Comparison of ENCODE assay signal across 8 mouse cellular contexts in the genomic region with DNA sequence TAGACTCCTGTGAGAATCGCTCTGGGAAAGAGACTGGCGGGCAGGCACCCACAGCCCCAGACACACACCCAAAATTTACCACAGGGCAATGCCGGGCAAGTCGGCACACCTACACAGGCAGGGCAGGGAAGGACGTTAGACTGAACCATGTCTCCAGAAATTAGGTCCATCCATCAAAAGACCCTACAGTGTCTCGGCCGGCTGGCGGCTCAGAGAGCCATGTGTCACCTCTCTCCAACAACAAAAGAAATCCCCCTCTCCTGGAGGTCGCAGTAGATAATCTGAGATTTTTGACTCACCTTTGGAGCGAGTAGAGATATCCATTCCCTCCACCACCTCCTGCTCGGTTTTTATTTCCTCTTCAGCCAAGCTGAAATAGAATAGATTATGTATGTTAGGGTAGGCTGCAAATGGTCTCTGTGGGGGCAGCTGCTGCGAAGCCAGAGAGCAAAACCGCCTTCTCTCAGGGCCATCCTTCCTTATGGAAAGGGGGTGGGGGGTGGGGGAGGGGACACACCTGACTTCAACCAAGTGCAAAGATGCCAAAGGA. TPM values are rescaled to one million over a fixed set of nuclear protein-coding genes. Genes with fewer than 3 reads are reported as not detected.
A peak's percentile ranks its signal among the peaks of the same experiment; 100 is the strongest.
DNase-seq lines count a peak whose midpoint lies in the region; ATAC-seq and TF ChIP-seq lines count a peak whose summit lies in the region.

No protein-coding gene starts in this region.

- H3K4me3 ChIP-seq in heart, embryonic 16.5 days (ENCODE audit: low read length) = no peak overlapping the region
- H3K4me3 ChIP-seq in bone marrow macrophage, adult 2 months (ENCODE audit: insufficient read depth, low read length) = 0 out of 2 replicates have a peak overlapping the region, but pooled peaks have one; percentile 16
- peak overlapping the region; percentile 34 for H3K4me3 ChIP-seq in hindbrain, embryonic 10.5 days
- peak overlapping the region; percentile 37 for H3K4me3 ChIP-seq in midbrain, embryonic 10.5 days

- no peak for TF ChIP-seq POLR2A in bone marrow macrophage, adult 2 months (IDR thresholded peaks at IDR 0.05; ENCODE audit: borderline replicate concordance, low read depth, low read length)

- peak overlapping the region; percentile 90 for H3K27ac ChIP-seq in heart, embryonic 16.5 days (ENCODE audit: low read length)
- H3K27ac ChIP-seq in bone marrow macrophage, adult 2 months (ENCODE audit: insufficient read depth, low read depth, low read length) = peak overlapping the region; percentile 89
- peak overlapping the region; percentile 93 for H3K27ac ChIP-seq in hindbrain, embryonic 10.5 days
- peak overlapping the region; percentile 100 for H3K27ac ChIP-seq in midbrain, embryonic 10.5 days (replicated peaks)

- peak overlapping the region; percentile 33; the same call in 1 of the 2 replicates for H3K4me2 ChIP-seq in heart, embryonic 16.5 days (ENCODE audit: low read depth, low read length)

- WGBS in heart, embryonic 16.5 days = 35% methylated on average over 13 of the region's 13 CpGs
- WGBS in hindbrain, embryonic 10.5 days = 25% methylated on average over 13 of the region's 13 CpGs
- WGBS in midbrain, embryonic 10.5 days = 33% methylated on average over 13 of the region's 13 CpGs

- H3K27me3 ChIP-seq in heart, embryonic 16.5 days (ENCODE audit: control insufficient read depth, insufficient read depth, low read length) = no peaks in the 10 kb centered on the region
- no peaks in the 10 kb centered on the region for H3K27me3 ChIP-seq in hindbrain, embryonic 10.5 days (ENCODE audit: insufficient read depth, poor library complexity, severe bottlenecking)
- no peaks in the 10 kb centered on the region for H3K27me3 ChIP-seq in midbrain, embryonic 10.5 days (ENCODE audit: low read depth, poor library complexity, severe bottlenecking)

- H3K9ac ChIP-seq in heart, embryonic 16.5 days (ENCODE audit: low read length) = peak overlapping the region; percentile 67

- no peaks in the 10 kb centered on the region for H3K9me3 ChIP-seq in heart, embryonic 16.5 days (replicated peaks; ENCODE audit: control insufficient read depth, low read length)
- no peaks in the 10 kb centered on the region for H3K9me3 ChIP-seq in hindbrain, embryonic 10.5 days
- no peaks in the 10 kb centered on the region for H3K9me3 ChIP-seq in midbrain, embryonic 10.5 days (replicated peaks)

- H3K4me1 ChIP-seq in heart, embryonic 16.5 days (ENCODE audit: control insufficient read depth, insufficient read depth, low read length) = peaks cover 77% of the 10 kb centered on the region
- H3K4me1 ChIP-seq in bone marrow macrophage, adult 2 months (ENCODE audit: control insufficient read depth, insufficient read depth, low read length) = peaks cover 56% of the 10 kb centered on the region
- peaks cover 78% of the 10 kb centered on the region for H3K4me1 ChIP-seq in hindbrain, embryonic 10.5 days (replicated peaks)
- peaks cover 73% of the 10 kb centered on the region for H3K4me1 ChIP-seq in midbrain, embryonic 10.5 days

- ATAC-seq in heart, embryonic 16.5 days (replicated peaks; ENCODE audit: extremely low read depth, insufficient read depth, low FRiP score) = no peak

- peaks cover 8% of the 10 kb centered on the region; the same call in 1 of the 2 replicates for H3K36me3 ChIP-seq in heart, embryonic 16.5 days (ENCODE audit: control insufficient read depth, insufficient read depth)
- peaks cover 55% of the 10 kb centered on the region for H3K36me3 ChIP-seq in hindbrain, embryonic 10.5 days
- peaks cover 55% of the 10 kb centered on the region for H3K36me3 ChIP-seq in midbrain, embryonic 10.5 days

- no peak for TF ChIP-seq CTCF in bone marrow macrophage, adult 2 months (IDR thresholded peaks at IDR 0.05; ENCODE audit: low read depth, low read length)

- DNase-seq in heart, postnatal 36 days = no peak
- no peak for DNase-seq in hindbrain, embryonic 10.5 days (ENCODE audit: low spot score)
- DNase-seq in midbrain, embryonic 10.5 days (ENCODE audit: low spot score) = no peak
- DNase-seq in ovary, adult 18-20 months (ENCODE audit: low spot score) = no peak
- no peak for DNase-seq in adrenal gland, postnatal 25 days
- no peak for DNase-seq in thymus, postnatal 25 days

- intact Hi-C loops in heart, postnatal 36 days (cut with DNase I) = no loop called here

RNA-seq across cellular contexts. Expression of a gene that starts 23.3 kb away (rescaled TPM):
- 36.0 and 40.2 TPM in 2 replicates for polyA plus RNA-seq in heart, embryonic 16.5 days (2015; fragmentation: Nextera tagmentation; extraction: Ambion mirVana)
- total RNA-seq in heart, postnatal 36 days (2021) = 10 to 100 TPM; 46.5 to 48.0 TPM
- polyA plus RNA-seq in bone marrow macrophage, adult 2 months (2012; ENCODE audit: insufficient read depth, insufficient read length, missing spikeins) = 97.8 and 99.5 TPM in 2 replicates
- 60.0 and 65.2 TPM in 2 replicates for polyA plus RNA-seq in hindbrain, embryonic 10.5 days (2016; fragmentation: Nextera tagmentation; extraction: Ambion mirVana)
- polyA plus RNA-seq in midbrain, embryonic 10.5 days (2016; fragmentation: Nextera tagmentation; extraction: Ambion mirVana) = 61.4 and 63.3 TPM in 2 replicates
- total RNA-seq in adrenal gland, postnatal 25 days (2021) = 57.4 and 73.1 TPM in 2 replicates
